Mouse (Mus musculus) cerebellum, postnatal 25 days (tissue): ENCODE results near the gene Txndc9.

ENCODE experiments used
- DNase-seq, 2 experiments: peaks; one replicate each; pipeline ENCODE4 v3.0.0; 2021; ENCODE audit warnings: mixed read lengths in 2 of 2

The Txndc9 gene

GRCm38 (mm10) chr1:37971520-37971919, 26.2 kb downstream of the Txndc9 start:
- no peak for DNase-seq

- no peak for DNase-seq
Measured at GRCm38 (mm10) chr1:37968746-37969145, 28.9 kb downstream of the Txndc9 start.

GRCm38 (mm10) chr1:37965571-37965970, 32.1 kb downstream of the Txndc9 start:
- DNase-seq, result no peak

- peak; percentile 24 to 54 for DNase-seq
Measured at GRCm38 (mm10) chr1:37959486-37959885, 38.2 kb downstream of the Txndc9 start.

GRCm38 (mm10) chr1:37958516-37958915, 39.2 kb downstream of the Txndc9 start:
- DNase-seq, result no peak

GRCm38 (mm10) chr1:37957659-37958058, 40.0 kb downstream of the Txndc9 start, which contains the start of gene Lyg1:
Gene Lyg1 (minus strand): TSS chr1:37957759.
- no peak for DNase-seq

- DNase-seq, result no peak
Measured at GRCm38 (mm10) chr1:37956690-37957431, 40.8 kb downstream of the Txndc9 start.

- DNase-seq, result no peak
Measured at GRCm38 (mm10) chr1:37955251-37955650, 42.4 kb downstream of the Txndc9 start.

- DNase-seq, result no peak
Measured at GRCm38 (mm10) chr1:37954786-37955185, 42.9 kb downstream of the Txndc9 start.

GRCm38 (mm10) chr1:37948906-37949305, 48.8 kb downstream of the Txndc9 start:
- DNase-seq, result no peak
